Mouse (Mus musculus): ENCODE results near the gene Naa60. TPM values are rescaled to one million over a fixed set of nuclear protein-coding genes. Genes with fewer than 3 reads are reported as not detected.

Naa60 gene
- 10 to 100 TPM; 13.1 to 48.9 TPM for polyA plus RNA-seq (2012; fragmentation: generic; extraction: Trizol)

DNA sequence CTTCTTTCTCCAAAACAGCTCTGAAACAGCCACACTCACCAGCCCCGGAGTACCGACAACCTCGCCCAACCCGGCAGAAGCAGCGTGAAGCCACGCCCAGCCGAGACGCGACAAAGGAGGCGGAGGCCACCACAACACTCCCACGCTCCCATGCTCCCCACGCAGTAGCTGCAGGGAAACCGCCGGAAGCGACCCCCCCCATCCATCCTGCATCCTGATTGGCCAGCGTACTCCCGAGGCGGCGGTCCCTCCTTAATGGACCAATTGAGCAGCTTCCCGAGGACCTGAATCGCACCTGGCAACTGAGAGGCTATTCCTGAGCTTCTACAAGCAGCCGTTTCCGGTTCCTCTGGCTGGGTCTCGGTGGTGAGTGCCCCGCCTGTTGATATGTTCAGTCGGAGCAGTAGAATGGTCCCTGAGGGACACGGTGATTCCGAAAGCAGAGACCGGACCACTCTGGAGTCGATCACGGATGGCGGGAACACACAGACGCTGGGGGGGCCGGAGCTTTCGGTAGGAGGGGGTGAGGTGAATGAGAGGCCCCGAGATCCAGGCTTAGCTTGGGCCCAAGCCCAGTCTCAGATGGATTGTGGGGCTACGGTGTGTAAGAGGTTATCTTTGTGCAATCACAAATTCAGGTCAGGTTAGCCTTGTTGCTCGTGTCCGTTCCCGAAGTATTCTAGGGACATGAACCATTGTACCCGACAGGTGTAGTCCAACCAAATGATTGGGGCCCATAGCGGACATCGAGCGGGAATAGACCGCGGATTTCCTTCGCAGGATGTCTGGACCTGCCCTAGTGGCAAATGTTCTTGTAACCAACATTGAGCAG, at the start of gene Naa60:
Naa60 (plus strand) TSS at position 160 of the 832 bp plus-strand sequence.

DNA sequence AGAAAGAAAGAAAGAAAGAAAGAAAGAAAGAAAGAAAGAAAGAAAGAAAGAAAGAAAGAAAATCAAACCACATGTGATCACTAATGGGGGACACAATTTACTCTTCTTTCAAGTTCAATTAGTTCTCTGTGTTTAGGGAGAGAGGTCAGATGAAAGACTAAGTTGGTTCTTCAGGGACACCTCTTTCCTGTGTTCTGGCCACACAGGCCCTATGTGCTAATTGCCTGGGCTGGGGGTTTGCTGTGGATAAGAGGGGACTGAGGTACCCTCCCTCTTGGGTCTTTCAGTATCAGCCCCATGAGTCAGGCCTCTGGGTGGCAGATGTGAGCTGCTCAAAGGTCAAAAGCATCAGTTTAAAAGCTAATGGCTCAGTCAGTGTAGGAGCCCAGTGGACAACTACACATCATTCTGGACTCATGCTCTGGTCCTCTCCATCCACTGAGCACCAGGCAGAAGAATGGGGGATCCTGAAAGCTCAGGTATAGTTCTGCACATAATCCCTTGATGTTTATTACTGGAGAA, 41.5 kb upstream of the Naa60 start, which contains the start of gene Olfr15:
Olfr15 (plus strand) TSS at position 291 of the 522 bp plus-strand sequence.

DNA sequence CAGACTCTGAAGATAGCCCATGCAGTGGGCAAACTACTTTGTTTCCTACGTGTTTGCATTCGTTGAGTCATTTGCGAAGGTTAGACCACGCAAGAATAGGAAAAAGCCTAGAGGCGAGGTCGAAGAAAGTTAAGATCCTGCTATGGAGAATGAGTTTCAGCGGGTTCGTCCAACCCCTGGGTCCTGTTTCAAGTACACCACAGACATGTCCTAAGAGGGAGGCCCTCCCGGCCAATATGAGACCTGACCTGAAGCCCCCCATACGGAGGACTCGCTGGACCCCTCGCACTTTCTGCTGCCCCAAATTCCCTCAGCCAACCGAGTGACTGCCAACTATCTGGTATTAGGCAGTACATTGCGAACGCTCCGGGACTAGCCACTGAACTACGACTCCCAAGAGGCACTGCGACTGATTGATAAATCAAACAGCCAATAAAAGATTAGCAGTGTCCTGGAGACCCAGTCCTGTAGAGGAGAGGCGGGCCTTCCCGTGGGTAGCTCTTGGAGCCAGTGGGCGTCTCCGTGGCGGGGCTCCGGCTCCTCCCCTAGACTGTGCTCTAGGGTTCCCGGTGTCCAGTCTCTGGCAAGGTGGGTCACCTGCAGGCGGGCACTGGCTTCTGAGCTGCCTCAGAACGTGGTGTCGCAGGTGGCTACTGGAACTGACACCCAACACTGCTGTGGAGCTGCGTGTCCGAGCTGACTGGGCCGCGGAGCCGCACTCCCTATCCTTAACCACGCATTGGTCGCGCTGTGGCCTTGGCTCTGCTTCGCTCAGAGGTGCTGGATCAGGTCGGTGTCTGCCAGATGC, 25.3 kb upstream of the Naa60 start, which contains the start of gene Zfp174:
Zfp174 (plus strand) TSS at position 558 of the 808 bp plus-strand sequence.

GRCm38 (mm10) chr16:3884201-3885064, 12.3 kb downstream of the Naa60 start, which contains the start of the genes Zfp597 and Gm20695:
TSS of gene Zfp597 (minus strand) at chr16:3884561.
TSS of gene Gm20695 (plus strand) at chr16:3884648.

DNA sequence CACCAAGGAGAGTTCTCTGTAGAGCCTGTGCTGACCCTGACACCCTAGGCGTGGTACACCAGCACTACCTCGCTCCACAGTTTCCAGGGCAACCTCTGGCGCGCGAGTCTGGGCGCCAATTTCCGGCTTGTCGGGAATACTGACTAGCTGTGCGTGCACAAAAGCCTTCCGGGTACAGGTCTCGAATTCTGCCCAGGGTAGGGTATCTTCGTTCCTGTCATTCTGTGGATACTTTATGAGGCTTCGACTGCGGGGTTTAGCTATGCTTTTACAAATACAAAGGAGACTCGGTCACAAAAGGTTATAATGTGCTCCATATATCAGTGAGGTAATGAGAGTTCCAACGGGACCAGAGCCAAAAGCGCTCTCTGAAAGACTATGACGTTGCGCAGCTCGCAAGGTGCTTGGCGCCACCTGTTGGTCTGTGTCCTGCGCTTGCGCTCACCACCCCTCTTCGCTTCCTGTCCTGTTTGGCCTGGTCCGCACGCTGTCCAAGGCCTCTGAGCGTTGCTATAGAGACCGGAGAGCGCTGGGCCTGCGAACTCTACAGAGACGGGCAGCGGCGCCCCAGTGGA, 36.4 kb downstream of the Naa60 start, which contains the start of the genes 1700037C18Rik and Cluap1:
1700037C18Rik (minus strand) TSS at position 153 of the 575 bp plus-strand sequence.
Cluap1 (plus strand) TSS at position 265 of the 575 bp plus-strand sequence.

Other genes starting within 250 kb of the Naa60 start
- not detected for gene Mefv, start 154.3 kb upstream of the Naa60 start, polyA plus RNA-seq (2012; fragmentation: generic; extraction: Trizol)
- 1 to 10 TPM in 1 of 2 experiments, under 1 TPM in 1; 0.77 to 7.3 TPM for gene Zfp263, start 128.3 kb upstream of the Naa60 start, polyA plus RNA-seq (2012; fragmentation: generic; extraction: Trizol)
- not detected for gene Olfr15, start 41.5 kb upstream of the Naa60 start, polyA plus RNA-seq (2012; fragmentation: generic; extraction: Trizol)
- gene Zfp174, start 25.1 kb upstream of the Naa60 start, polyA plus RNA-seq (2012; fragmentation: generic; extraction: Trizol) = under 1 TPM; 0.02 to 0.63 TPM
- gene Zfp597, start 12.2 kb downstream of the Naa60 start, polyA plus RNA-seq (2012; fragmentation: generic; extraction: Trizol) = under 1 TPM; 0.19 to 0.91 TPM
- under 1 TPM in 1 of 2 experiments, not detected in 1; 0.25 TPM for gene Gm20695, start 12.3 kb downstream of the Naa60 start, polyA plus RNA-seq (2012; fragmentation: generic; extraction: Trizol)
- gene 1700037C18Rik, start 36.3 kb downstream of the Naa60 start, polyA plus RNA-seq (2012; fragmentation: generic; extraction: Trizol) = 1 to 10 TPM; 7.9 to 9.3 TPM
- 10 to 100 TPM in 1 of 2 experiments, 1 to 10 TPM in 1; 2.3 to 15.8 TPM for gene Cluap1, start 36.4 kb downstream of the Naa60 start, polyA plus RNA-seq (2012; fragmentation: generic; extraction: Trizol)
- gene Nlrc3, start 104.3 kb downstream of the Naa60 start, polyA plus RNA-seq (2012; fragmentation: generic; extraction: Trizol) = 1 to 10 TPM; 1.1 TPM
- 10 to 100 TPM in 1 of 2 experiments, 1 to 10 TPM in 1; 3.1 to 19.0 TPM for gene Slx4, start 131.4 kb downstream of the Naa60 start, polyA plus RNA-seq (2012; fragmentation: generic; extraction: Trizol)
- gene Dnase1, start 164.6 kb downstream of the Naa60 start, polyA plus RNA-seq (2012; fragmentation: generic; extraction: Trizol) = 1 to 10 TPM in 1 of 2 experiments, under 1 TPM in 1; 0.25 to 2.2 TPM
- gene Trap1, start 205.5 kb downstream of the Naa60 start, polyA plus RNA-seq (2012; fragmentation: generic; extraction: Trizol) = 10 to 100 TPM; 47.1 to 71.8 TPM